Mouse (Mus musculus) erythroblast, embryonic 14.5 days (primary cell): ENCODE data around the gene Frmd4b.

Source experiments
- GATA1 ChIP-seq: IDR thresholded peaks from 2 replicates; pipeline ENCODE4 v1.6.1; 2012; ENCODE audit warnings: low read length, inconsistent platforms, mixed read lengths
- TAL1 ChIP-seq: IDR thresholded peaks from 3 replicates; pipeline ENCODE4 v1.6.1; 2012; ENCODE audit warnings: low read length, inconsistent platforms, mixed read lengths

- TF ChIP-seq GATA1 (no peak), TAL1 (no peak)
Observed at GRCm38 (mm10) chr6:97617266-97617743, at the start of gene Frmd4b.
